Mouse (Mus musculus) heart, embryonic 16.5 days (tissue): ENCODE data around the gene Dgkb. TPM values are rescaled to one million over a fixed set of nuclear protein-coding genes. Genes with fewer than 3 reads are reported as not detected.
A peak's percentile ranks its signal among the peaks of the same experiment; 100 is the strongest.

Experiments used
- ATAC-seq: fragments of 200-750 bp; cut with Nextera tagmentation; replicated peaks from 2 replicates; pipeline ENCODE4 v1.8.0; 2017; ENCODE audit warnings: moderate number of reproducible peaks; ENCODE audit not compliant: insufficient read depth, low FRiP score; ENCODE audit errors: extremely low read depth
- H3K27ac ChIP-seq: fragments of 300-500 bp; sonication (generic); 2 replicates; pipeline ENCODE4 v1.5.1; 2014; ENCODE audit warnings: mild to moderate bottlenecking, low read length, control low read depth, moderate library complexity
- H3K27me3 ChIP-seq: fragments of 300-500 bp; sonication (generic); 2 replicates; pipeline ENCODE4 v1.6.1; 2014; ENCODE audit warnings: low read length, mixed read lengths; ENCODE audit not compliant: control insufficient read depth, insufficient read depth
- H3K36me3 ChIP-seq: fragments of 300-500 bp; sonication (generic); 2 replicates; pipeline ENCODE4 v1.6.1; 2014; ENCODE audit not compliant: control insufficient read depth, insufficient read depth
- H3K4me1 ChIP-seq: fragments of 300-500 bp; sonication (generic); 2 replicates; pipeline ENCODE4 v1.6.1; 2014; ENCODE audit warnings: low read length, mixed read lengths; ENCODE audit not compliant: control insufficient read depth, insufficient read depth
- H3K4me2 ChIP-seq: fragments of 300-500 bp; sonication (generic); 2 replicates; pipeline ENCODE4 v1.6.1; 2014; ENCODE audit warnings: low read depth, mild to moderate bottlenecking, control low read depth, low read length
- H3K4me3 ChIP-seq: fragments of 300-500 bp; sonication (generic); 2 replicates; pipeline ENCODE4 v1.5.1; 2014; ENCODE audit warnings: mild to moderate bottlenecking, control low read depth, low read length
- H3K9ac ChIP-seq: fragments of 300-500 bp; sonication (generic); 2 replicates; pipeline ENCODE4 v1.6.1; 2014; ENCODE audit warnings: low read length, control low read depth
- H3K9me3 ChIP-seq: fragments of 300-500 bp; sonication (generic); replicated peaks from 2 replicates; pipeline ENCODE4 v1.6.1; 2016; ENCODE audit warnings: low read length; ENCODE audit not compliant: control insufficient read depth
- WGBS: fragments of 180-500 bp; shearing (Covaris S2); extraction: QIAGEN DNeasy Blood & Tissue Kit; methylation state at CpG from one replicate; pipeline ENCODE4 v1.1.7; 2014; 5-methylcytosine and 5-hydroxymethylcytosine counted together
- polyA plus RNA-seq: library from polyadenylated mRNA; unstranded; fragments of >200 nt; fragmentation: Nextera tagmentation; extraction: Ambion mirVana; gene quantifications from 2 replicates; pipeline ENCODE4 v1.2.1, GENCODE M21; 2015

Gene Dgkb
- 0.50 and 0.79 TPM in 2 replicates for polyA plus RNA-seq

DNA sequence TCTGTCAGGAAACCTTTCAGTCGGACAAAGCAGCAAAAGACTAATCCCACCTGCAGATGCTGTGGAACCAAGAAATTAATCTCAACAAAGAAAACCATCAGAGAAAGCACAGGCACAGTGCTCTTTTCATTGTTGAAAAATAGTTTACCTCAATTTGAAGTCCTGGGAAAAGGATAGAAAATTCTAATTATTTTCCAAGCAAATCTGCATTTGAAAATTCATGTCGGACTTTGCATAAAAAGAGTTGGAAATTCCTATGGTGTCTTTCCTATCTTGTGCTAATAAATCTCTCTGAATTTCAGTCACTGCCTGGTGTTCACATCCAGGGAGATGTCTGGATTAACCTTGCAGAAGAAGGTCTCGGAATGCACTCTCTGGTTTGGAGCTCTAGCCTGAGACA, at the start of gene Dgkb:
Gene Dgkb, plus strand, starts transcription at position 301 of the 400 bp plus-strand sequence.
- no peak for ATAC-seq
- 64% methylated on average over 3 of the region's 3 CpGs for WGBS

DNA sequence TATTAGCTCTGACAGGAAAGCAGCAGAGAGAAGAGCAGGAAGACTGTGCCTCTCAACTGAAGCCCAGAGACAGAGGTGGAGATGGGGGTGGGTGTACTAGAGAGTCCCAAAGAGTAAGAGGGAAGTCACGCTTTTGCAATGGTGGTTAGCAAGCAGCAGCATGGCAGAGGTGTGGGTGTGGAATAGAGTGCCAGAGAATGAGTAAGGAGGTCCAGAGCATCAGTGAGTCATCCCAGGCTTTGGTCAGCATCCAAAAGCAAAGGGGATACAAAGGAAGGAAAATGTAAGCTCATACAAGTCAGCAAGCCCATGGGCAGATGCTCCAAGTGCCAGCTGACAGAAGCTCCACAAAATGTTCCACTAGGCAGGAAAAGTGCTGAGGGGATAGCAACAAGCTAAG, 47.7 kb upstream of the Dgkb start:
- H3K9ac ChIP-seq, result no peak overlapping the region
- H3K4me1 ChIP-seq, result no peaks in the 10 kb centered on the region
- no peaks in the 10 kb centered on the region for H3K36me3 ChIP-seq
- H3K4me2 ChIP-seq, result no peak overlapping the region
- WGBS, result 58% methylated on average over 1 of the region's 1 CpGs
- no peak overlapping the region for H3K27ac ChIP-seq
- H3K9me3 ChIP-seq, result no peaks in the 10 kb centered on the region
- H3K27me3 ChIP-seq, result no peaks in the 10 kb centered on the region
- H3K4me3 ChIP-seq, result no peak overlapping the region
- no peak for ATAC-seq

More for the DNA sequence above, at the start of gene Dgkb:
- Histone ChIP-seq H3K4me3 (no peak within 1 kb of the TSS), H3K36me3 (no peaks in the 10 kb centered on the region), H3K9me3 (no peaks in the 10 kb centered on the region), H3K4me1 (no peaks in the 10 kb centered on the region), H3K9ac (no peak within 1 kb of the TSS), H3K27me3 (no peaks in the 10 kb centered on the region), H3K4me2 (no peak within 1 kb of the TSS), H3K27ac (no peak within 1 kb of the TSS)

DNA sequence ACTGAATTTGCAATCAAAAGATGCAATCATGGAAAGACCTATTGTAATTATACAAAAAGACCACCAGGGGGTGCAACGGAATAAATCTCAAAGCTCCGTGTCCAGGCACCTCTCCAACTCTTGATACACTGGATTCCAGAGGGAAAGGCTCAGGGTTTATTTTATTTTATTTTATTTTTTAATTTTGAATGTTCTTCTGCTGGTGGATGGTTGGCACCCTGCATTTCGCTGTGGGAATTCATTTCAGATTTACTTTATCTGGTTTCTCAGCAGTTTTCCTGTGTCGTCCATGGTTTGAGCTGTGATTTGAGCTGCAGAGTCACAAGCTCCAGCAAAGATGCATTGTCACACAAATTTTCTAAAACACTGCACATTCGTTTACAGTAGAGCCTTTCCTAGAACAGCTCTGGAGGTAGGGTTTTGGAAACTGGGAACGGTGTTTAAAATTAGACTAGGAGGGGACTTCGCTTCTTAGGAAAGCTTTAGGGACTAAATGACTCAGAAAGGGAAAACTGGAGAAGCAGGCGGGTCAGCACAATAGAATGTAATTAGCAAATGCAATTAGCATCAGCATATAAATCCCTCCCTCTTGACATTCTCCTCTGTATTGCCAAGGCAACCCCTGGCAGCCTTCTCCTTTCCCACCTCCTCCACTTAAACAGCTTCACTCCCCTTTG, 43.7 kb upstream of the Dgkb start:
- H3K4me1 ChIP-seq, result no peaks in the 10 kb centered on the region
- no peak overlapping the region for H3K27ac ChIP-seq
- no peaks in the 10 kb centered on the region for H3K36me3 ChIP-seq
- H3K27me3 ChIP-seq, result no peaks in the 10 kb centered on the region
- H3K4me2 ChIP-seq, result peak overlapping the region; percentile 16; the same call in 1 of the 2 replicates
- 17% methylated on average over 8 of the region's 8 CpGs for WGBS
- H3K9ac ChIP-seq, result no peak overlapping the region
- H3K9me3 ChIP-seq, result no peaks in the 10 kb centered on the region
- ATAC-seq, result no peak
- no peak overlapping the region for H3K4me3 ChIP-seq

DNA sequence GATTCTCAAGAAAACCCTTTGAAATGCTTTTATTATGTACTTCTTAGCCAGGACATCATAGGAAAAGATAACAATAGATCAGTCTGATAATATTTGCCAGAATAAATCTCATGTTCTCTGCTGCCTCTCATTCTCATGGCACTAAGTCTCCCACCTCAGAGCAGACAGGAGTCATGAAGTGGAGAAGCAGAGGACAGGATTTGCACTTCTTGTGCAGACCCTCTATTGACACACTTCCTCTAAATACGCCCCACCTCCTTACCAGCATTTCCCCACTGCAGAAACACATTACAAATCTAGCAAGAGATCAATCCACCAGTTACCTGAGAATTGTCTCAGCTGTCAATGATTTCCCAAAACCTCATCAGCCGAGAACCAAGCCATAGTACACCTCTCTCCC, 42.9 kb upstream of the Dgkb start:
- Histone ChIP-seq H3K36me3 (no peaks in the 10 kb centered on the region), H3K27ac (no peak overlapping the region), H3K4me2 (no peak overlapping the region), H3K9me3 (no peaks in the 10 kb centered on the region), H3K4me3 (no peak overlapping the region), H3K9ac (no peak overlapping the region), H3K4me1 (no peaks in the 10 kb centered on the region), H3K27me3 (no peaks in the 10 kb centered on the region)
- ATAC-seq, result no peak
- 62% methylated on average over 2 of the region's 2 CpGs for WGBS

DNA sequence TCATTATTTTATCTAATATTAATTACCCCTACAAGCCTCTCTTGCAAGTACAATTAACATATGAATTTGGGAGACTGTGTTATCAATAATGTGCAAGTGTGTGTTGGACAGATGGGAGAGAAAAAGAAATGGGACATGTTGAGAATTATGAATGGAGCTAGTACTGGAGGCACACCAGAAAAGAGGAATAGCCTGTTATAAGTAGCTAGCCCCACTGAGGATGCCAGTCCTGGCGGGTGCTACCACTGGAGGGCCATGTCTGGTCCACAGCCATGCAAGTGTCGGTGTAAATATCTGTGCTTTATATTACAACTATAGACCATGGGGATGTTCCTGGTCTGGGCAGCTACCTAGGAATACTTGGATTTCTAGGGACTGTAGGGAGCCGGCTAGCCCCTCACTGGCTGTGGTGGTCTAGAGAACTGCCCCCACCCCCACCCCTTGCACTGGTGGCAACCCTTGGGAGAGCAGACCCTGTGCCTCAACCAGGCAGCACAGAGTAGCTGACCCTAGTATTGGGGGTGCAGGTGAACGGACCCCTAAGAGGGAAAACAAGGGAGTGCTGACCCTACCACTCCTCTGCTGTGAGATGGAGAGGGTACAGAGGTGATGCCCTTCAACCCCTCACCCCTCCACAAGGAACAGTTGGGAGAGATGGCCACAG, 21.1 kb upstream of the Dgkb start:
- Histone ChIP-seq H3K27ac (no peak overlapping the region), H3K4me3 (no peak overlapping the region), H3K4me2 (no peak overlapping the region), H3K36me3 (no peaks in the 10 kb centered on the region), H3K9me3 (no peaks in the 10 kb centered on the region; the same call in 1 of the 2 replicates), H3K27me3 (no peaks in the 10 kb centered on the region), H3K9ac (no peak overlapping the region), H3K4me1 (no peaks in the 10 kb centered on the region)
- ATAC-seq, result no peak
- WGBS, result 83% methylated on average over 4 of the region's 4 CpGs

- ATAC-seq, result no peak
- WGBS, result 64% methylated on average over 3 of the region's 3 CpGs
- no peaks in the 10 kb centered on the region for H3K4me1 ChIP-seq
These were observed 3.4 kb upstream of the Dgkb start for GRCm38 (mm10) chr12:37814122-37814521.

DNA sequence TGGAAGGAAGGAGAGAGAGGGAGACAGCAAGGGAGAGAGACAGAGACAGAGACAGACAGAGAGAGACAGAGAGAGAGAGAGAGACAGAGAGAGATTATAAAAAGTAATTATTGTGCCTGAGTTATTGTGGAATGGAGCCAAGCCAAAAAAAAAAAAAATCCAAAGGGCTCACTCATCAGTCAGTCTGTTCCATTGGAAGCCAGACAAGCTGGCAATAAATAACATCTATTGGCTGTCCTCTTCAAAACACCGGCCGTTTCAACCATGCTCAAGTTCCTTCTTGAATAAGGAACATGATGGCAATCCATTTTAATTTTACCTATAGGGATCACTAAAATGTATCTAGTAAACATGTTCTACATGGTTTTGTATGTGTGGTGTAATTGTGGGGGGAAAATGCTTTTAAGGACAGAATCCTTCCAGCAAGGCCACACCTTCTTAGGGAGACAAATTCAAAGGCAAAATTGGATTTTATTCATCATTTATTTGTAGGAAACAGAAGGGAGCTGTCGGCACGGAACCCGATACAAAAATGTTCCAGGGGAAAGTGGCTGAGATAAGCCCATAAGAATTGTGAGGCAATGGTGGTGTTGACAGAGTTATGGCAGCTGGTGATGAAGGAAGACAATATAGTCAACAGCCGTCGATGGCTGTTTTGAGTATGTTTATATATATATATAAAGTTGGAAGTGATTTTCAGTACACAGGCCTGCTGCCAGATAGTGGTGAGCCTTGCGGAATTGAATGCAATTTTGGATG, 3.7 kb downstream of the Dgkb start:
- no peak overlapping the region for H3K27ac ChIP-seq
- 57% methylated on average over 8 of the region's 8 CpGs for WGBS
- ATAC-seq, result no peak; the same call in 1 of the 2 replicates

More at GRCm38 (mm10) chr12:37814122-37814521, 3.4 kb upstream of the Dgkb start:
- no peaks in the 10 kb centered on the region for H3K36me3 ChIP-seq
- H3K9ac ChIP-seq, result no peak overlapping the region
- no peak overlapping the region for H3K4me2 ChIP-seq
- no peaks in the 10 kb centered on the region for H3K9me3 ChIP-seq
- H3K4me3 ChIP-seq, result no peak overlapping the region
- no peaks in the 10 kb centered on the region for H3K27me3 ChIP-seq
- no peak overlapping the region for H3K27ac ChIP-seq

DNA sequence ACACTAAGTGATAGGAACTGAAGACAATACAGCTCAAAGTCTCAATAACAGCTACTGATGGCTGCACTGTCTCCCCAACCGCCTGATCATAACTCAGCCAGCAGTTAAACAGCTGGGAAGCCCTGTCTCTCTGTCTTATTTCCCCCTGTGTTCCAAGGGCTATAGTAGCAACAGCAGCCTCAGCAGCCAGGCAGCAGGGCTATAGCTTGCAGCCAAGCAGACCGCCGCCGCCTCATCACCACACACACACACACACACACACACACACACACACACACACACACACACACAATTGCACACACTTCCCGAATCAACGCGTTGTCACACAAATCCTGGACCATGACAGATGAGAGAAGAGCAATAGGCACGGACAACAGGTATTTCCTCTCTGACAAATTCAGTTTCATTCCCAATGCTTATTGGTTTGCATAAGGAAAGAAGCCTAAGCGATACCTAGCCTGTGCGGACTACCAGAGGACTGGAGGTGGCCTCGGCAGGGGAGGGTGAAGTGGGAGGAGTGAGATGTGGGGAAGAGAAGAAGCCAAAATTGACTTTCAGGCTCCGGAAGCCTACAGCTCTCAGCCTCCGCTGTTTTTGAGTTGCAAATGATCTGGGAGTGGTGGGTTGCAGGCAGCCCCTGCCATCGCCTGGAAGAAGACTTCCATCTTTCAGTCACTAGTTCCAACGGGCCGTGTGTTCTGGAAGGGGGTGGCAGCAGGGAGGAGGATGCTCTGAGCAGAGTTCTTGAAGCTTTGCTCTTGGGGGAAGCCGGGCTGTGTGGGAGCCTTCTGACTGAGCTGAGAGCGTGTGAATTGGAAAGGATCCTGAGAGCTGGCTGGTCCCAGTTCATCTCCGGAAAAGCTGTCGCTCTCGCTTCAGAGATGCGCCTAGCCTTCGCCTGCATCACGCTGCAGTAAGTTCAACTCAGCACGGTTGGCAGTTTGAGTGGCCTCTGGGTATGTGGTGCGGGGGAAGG, 62.8 kb downstream of the Dgkb start:
- H3K36me3 ChIP-seq, result no peaks in the 10 kb centered on the region
- H3K4me2 ChIP-seq, result peak overlapping the region; percentile 88
- peak overlapping the region; percentile 50 for H3K4me3 ChIP-seq
- WGBS, result 3% methylated on average over 23 of the region's 26 CpGs
- peak; percentile 52; the same call in 1 of the 2 replicates for ATAC-seq
- H3K9ac ChIP-seq, result no peak overlapping the region
- no peaks in the 10 kb centered on the region for H3K27me3 ChIP-seq
- peaks cover 2% of the 10 kb centered on the region; the same call in 1 of the 2 replicates for H3K4me1 ChIP-seq
- no peaks in the 10 kb centered on the region for H3K9me3 ChIP-seq
- H3K27ac ChIP-seq, result no peak overlapping the region

More for the DNA sequence above, 3.7 kb downstream of the Dgkb start:
- Histone ChIP-seq H3K36me3 (no peaks in the 10 kb centered on the region), H3K9me3 (no peaks in the 10 kb centered on the region), H3K27me3 (no peaks in the 10 kb centered on the region), H3K4me3 (no peak overlapping the region), H3K4me1 (no peaks in the 10 kb centered on the region), H3K9ac (no peak overlapping the region), H3K4me2 (no peak overlapping the region)
